Mouse (Mus musculus) embryonic fibroblast, embryonic 13.5 days (primary cell): Measurements from ENCODE around the gene Fstl4. TPM values are rescaled to one million over a fixed set of nuclear protein-coding genes. Genes with fewer than 3 reads are reported as not detected.

ENCODE experiments used
- H3K27ac ChIP-seq: 2 replicates; pipeline ENCODE4 v1.5.1; 2012; ENCODE audit warnings: low read length, control low read depth, inconsistent platforms; ENCODE audit not compliant: insufficient read depth
- H3K4me1 ChIP-seq: 2 replicates; pipeline ENCODE4 v1.6.1; 2011; ENCODE audit warnings: low read length; ENCODE audit not compliant: control insufficient read depth, insufficient read depth
- H3K4me3 ChIP-seq: 2 replicates; pipeline ENCODE4 v1.5.1; 2011; ENCODE audit warnings: mild to moderate bottlenecking, control low read depth, low read length; ENCODE audit not compliant: insufficient read depth
- CTCF ChIP-seq: IDR thresholded peaks from 2 replicates; pipeline ENCODE4 v1.5.1; 2011; ENCODE audit warnings: mild to moderate bottlenecking, control low read depth, low read length, moderate library complexity, borderline replicate concordance; ENCODE audit not compliant: insufficient read depth
- POLR2A ChIP-seq: IDR thresholded peaks from 2 replicates; pipeline ENCODE4 v1.6.1; 2011; ENCODE audit warnings: low read depth, mild to moderate bottlenecking, control low read depth, low read length, moderate library complexity
- polyA plus RNA-seq: library from polyadenylated mRNA; stranded (reverse); fragments of >200 nt; gene quantifications from 2 replicates; pipeline ENCODE4 v1.2.4, GENCODE M21; 2011; ENCODE audit warnings: low read depth; ENCODE audit not compliant: missing spikeins, insufficient read length

Fstl4 gene
- polyA plus RNA-seq, 1 experiment: 0.74 TPM

DNA sequence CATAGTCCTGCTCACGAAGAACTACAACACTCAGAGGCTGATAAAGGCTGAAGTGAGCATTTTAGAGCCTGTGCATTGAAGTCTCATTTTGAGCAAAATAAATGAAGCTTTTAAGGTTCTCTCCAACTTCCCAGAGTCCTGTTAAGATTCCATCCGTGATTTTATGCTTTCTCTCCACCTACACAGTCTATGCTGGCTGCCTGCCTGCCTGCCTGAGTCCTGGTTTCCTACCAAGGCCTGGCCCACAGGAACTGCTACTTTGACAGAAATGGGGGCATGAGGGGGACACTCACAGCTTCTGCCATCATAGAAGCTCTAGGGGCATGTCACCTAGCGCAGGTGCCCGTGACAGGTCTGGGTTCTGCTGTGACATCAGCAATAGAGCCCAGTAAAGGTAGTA, 125.1 kb downstream of the Fstl4 start:
- Histone ChIP-seq H3K4me1 (peaks cover 5% of the 10 kb centered on the region), H3K4me3 (no peak overlapping the region), H3K27ac (no peak overlapping the region)
- TF ChIP-seq POLR2A (no peak), CTCF (no peak)

DNA sequence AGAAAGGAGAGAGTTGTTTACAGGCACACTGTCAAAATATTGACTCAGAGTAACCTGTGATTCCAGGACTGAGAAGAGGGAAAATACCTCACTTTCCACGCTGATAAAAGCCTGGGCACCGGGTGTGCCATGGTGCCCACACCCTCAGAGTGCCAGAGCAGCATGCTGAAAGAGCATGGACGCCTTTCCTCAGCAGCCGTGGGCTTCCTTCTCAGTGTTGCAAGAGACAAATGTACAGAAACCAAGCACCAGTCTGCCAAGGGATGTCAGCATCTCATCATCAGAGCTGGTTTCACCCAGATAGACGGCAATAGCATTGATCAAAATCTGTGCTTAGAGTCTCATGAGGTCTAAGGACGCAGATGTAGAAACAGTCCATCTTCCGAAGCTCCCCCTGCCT, 125.7 kb downstream of the Fstl4 start:
- TF ChIP-seq CTCF (no peak), POLR2A (no peak)
- Histone ChIP-seq H3K4me3 (no peak overlapping the region), H3K4me1 (peaks cover 5% of the 10 kb centered on the region), H3K27ac (no peak overlapping the region)

DNA sequence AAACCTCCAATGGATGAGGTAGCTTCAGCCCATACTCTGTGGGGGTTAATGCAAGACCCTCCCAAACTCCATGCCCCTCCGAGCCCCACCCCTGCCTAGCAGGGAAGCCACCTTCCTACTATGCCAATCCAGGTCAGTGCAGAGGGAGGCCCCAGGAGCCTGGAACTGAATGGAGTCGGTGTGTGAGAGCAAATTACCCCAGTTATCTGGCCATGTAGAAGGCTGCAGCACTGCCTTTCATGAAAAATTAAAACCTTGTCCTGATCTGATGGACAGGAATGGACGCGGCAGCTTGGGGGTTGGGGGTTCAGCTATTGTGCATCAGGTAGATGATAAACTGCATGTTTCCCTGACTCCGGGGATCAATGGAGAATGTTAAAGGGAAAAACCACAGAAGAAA, 139.7 kb downstream of the Fstl4 start:
- H3K4me3 ChIP-seq: no peak overlapping the region
- H3K27ac ChIP-seq: no peak overlapping the region
- H3K4me1 ChIP-seq: no peaks in the 10 kb centered on the region
- TF ChIP-seq POLR2A: no peak
- no peak for TF ChIP-seq CTCF

DNA sequence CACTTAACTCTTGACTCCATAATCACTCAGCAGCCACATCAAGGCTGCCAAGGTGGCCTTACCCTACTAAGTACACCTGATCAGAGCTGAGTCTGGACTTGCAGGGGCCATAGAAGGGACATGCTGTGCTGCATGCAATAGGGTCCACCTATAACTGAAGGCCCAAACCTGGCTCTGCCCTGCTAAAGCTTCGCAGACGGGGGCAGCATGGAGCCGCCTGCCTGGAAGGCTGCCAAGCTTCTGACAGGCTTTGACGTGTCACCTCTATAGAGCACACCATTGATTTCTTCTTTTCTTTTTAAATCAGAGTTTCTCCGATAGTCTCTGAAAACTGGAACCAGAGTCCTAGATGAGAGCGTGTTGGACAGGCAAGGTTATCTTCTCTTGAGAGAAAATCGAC, 146.4 kb downstream of the Fstl4 start:
- no peaks in the 10 kb centered on the region for H3K4me1 ChIP-seq
- H3K4me3 ChIP-seq: no peak overlapping the region
- H3K27ac ChIP-seq: no peak overlapping the region
- TF ChIP-seq POLR2A (no peak), CTCF (no peak)

GRCm38 (mm10) chr11:52914431-52914830, 150.0 kb downstream of the Fstl4 start:
- no peak overlapping the region for H3K27ac ChIP-seq
- no peaks in the 10 kb centered on the region for H3K4me1 ChIP-seq
- H3K4me3 ChIP-seq: no peak overlapping the region
- TF ChIP-seq CTCF (no peak), POLR2A (no peak)

DNA sequence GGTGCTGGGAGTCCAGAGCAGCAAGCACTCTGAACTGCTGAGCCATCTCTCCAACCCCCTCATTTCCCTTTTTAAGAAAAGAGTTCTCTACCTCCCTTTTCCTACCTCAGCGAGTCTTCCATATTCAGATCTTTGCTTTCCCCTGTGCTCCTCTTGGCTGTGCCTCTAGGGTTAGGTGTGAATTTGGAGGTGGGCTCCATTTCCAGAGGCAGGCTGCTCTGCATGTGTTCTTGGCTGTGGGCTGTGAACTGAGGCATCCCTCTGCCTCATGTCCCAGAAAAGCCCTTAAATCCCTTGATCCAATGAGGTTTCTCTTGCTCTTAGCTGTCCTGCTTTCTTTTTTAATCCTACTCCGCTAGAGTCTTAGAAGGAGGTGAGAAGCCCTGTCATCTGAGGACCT, 151.2 kb downstream of the Fstl4 start:
- H3K4me1 ChIP-seq: no peaks in the 10 kb centered on the region
- H3K4me3 ChIP-seq: no peak overlapping the region
- no peak for TF ChIP-seq CTCF
- TF ChIP-seq POLR2A: no peak
- no peak overlapping the region for H3K27ac ChIP-seq

DNA sequence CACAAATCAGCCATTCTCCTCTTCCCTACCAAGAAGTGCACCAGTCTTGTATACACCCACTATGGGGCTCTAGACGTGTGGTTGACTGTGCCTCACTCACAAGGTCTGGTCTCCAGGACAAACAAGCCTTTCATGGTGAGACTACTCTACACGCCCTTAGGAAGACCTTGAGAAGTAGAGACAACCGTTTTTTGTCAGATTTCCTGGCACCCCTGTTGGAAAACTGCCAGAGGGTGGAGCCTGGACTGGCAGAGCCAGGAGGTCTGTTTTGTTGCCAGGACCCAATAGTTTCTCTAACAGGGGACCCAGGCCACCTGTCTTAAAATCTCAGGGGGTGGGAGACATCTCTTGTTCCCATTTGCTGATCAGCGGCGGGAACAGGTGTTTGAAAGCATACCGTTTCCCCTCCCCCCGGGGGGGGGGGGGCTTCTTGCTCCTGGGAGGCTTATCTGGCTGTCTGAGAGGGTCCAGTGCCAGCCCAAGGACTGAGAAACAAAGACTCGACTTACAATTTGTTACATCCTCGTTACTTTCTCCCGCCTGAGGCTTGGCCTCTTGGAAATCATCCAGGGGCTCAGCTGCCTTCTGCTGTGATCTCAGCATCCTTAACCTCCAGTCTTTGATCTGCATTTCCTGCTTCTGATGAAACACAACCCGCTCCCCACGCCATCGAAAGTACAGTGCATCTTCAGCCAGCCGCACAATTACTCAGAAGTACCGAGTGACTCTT, 155.0 kb downstream of the Fstl4 start:
- TF ChIP-seq POLR2A (no peak), CTCF (no peak)
- Histone ChIP-seq H3K4me1 (no peaks in the 10 kb centered on the region), H3K4me3 (no peak overlapping the region), H3K27ac (no peak overlapping the region)

GRCm38 (mm10) chr11:52924196-52924595, 159.8 kb downstream of the Fstl4 start:
- Histone ChIP-seq H3K27ac (no peak overlapping the region), H3K4me1 (no peaks in the 10 kb centered on the region), H3K4me3 (no peak overlapping the region)
- TF ChIP-seq CTCF: no peak
- TF ChIP-seq POLR2A: no peak

GRCm38 (mm10) chr11:52928321-52928720, 163.9 kb downstream of the Fstl4 start:
- no peaks in the 10 kb centered on the region for H3K4me1 ChIP-seq
- no peak for TF ChIP-seq CTCF
- TF ChIP-seq POLR2A: no peak
- no peak overlapping the region for H3K27ac ChIP-seq
- H3K4me3 ChIP-seq: no peak overlapping the region

GRCm38 (mm10) chr11:52939336-52940070, 175.1 kb downstream of the Fstl4 start:
- Histone ChIP-seq H3K4me1 (no peaks in the 10 kb centered on the region), H3K27ac (no peak overlapping the region), H3K4me3 (no peak overlapping the region)
- TF ChIP-seq POLR2A: no peak
- TF ChIP-seq CTCF: no peak
